In the genomic region with DNA sequence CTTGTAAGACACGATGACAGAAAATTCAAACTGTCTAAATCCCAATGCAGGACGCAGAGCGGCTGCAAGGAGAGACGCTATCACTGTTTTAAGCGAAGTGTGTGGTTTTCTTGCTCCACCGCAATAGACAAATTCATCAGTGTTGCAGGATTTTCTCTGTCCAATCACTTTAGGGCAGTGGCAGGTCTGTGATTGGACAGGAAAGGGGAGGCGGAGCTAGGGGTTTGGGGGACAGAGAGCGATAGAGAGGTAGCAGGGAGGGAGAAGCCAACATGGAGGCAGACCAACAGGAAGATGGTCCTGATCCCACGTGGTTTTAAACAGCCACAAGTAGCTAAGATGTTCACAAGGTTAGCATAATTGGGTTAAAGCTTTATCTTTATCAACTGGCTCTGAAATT, we compare ENCODE assay signal across 15 mouse cellular contexts.
"Had no signal": no experiment of that assay in that cellular context is flagged by ENCODE, and none has a peak within 500 bp of the region (broad histone marks: within the 10 kb centered on the region; RNA-seq: fewer than 3 reads in every experiment).

No protein-coding gene starts in this region.

- ATAC-seq: hindbrain, postnatal 0 days; intestine, embryonic 16.5 days had no signal

- DNase-seq: gastrocnemius, adult 2 months; gastrocnemius, postnatal 10 days; gastrocnemius, postnatal 25 days; heart, adult 11 months; heart, adult 2 months; heart, postnatal 14 days; heart, postnatal 36 days; kidney, adult 11 months; kidney, adult 2 months; kidney, adult 9 months; kidney, postnatal 14 days; kidney, postnatal 36 days; left cerebral cortex, postnatal 4 days had no signal
